Mouse (Mus musculus) common myeloid progenitor, adult 5-6 weeks (primary cell): ENCODE results near the gene Ecd. TPM values are rescaled to one million over a fixed set of nuclear protein-coding genes. Genes with fewer than 3 reads are reported as not detected.

Source experiments
- ATAC-seq: replicated peaks from 2 replicates; pipeline ENCODE4 v1.8.0; 2016; ENCODE audit warnings: low read depth, mild to moderate bottlenecking, moderate TSS enrichment, inconsistent platforms; ENCODE audit not compliant: poor library complexity, severe bottlenecking
- total RNA-seq: library from RNA; stranded (forward); fragments of 200-1000, 187-1606 nt; gene quantifications from 2 replicates; pipeline ENCODE4 v1.2.3, GENCODE M21; 2017

Ecd gene
- total RNA-seq = 60.3 and 73.0 TPM in 2 replicates

DNA sequence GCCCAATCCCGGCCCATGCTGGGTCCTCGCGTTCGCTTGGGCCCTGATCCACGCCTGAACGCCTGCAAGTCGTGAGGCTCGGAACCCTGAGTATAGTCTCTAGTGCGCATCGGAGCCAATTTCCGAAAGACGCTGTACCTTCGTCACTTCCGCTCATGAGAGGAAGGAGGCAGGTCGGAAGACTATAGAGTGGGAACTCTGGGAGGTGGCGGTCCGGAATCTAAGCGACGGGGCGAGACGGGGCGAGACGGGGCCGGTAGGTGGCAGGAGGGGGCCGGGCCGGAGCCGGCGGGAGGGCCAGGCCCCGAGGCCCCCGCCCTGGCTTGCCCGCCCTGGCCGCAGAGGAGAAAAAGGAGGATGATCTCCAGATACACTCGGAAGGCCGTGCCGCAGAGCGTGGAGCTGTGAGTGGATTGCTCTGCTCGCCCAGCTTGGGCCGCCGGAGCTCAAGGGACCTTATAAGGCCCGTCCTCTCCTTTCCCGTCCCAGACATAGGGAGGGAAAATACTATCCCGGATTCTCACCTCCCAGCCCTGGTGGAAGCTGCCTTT lies at the start of gene Ecd, which contains the start of gene Fam149b:
Gene Ecd (minus strand): TSS at position 131 of the 551 bp plus-strand sequence.
Gene Fam149b (plus strand): TSS at position 172 of the 551 bp plus-strand sequence.
- peak; percentile 97 for ATAC-seq

GRCm38 (mm10) chr14:20397220-20397619 lies 49.3 kb upstream of the Ecd start:
- ATAC-seq = no peak

DNA sequence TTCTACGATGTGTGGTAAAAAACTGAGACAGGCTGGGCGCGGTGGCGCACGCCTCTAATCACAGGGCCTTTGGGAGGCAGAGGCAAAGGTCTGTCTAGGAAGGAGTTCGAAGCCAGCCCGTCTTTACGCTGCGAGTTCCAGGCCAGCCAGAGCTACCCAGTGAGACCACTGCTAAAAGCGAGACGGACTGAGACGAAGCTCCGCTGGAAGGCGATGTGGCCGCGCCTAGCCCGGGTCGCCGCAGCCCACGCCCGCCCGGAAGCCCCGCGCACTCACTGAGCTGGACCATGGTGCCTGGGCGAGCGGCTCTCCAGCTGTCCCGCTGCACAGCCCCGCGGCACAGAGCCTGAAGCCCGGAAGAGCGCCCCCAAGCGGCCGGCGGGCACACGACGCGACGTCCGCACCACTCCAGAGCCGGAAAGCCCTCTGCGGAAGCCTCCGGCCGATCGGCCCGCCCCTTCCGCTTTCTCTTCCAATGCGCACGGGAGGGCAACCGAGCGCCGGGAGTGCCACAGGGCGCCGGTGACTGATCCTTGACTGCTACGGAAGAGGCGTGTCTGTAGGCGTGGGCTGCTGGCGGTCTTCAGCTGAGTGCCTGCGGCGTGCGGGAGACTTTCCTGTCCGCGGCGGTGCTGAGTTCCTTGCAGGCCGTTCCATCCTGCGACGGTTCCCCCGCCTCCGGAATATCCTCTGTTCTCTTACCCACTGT lies 45.4 kb upstream of the Ecd start, which contains the start of gene Mrps16:
Gene Mrps16 (minus strand): TSS at position 430 of the 709 bp plus-strand sequence.
- ATAC-seq = peak; percentile 92

DNA sequence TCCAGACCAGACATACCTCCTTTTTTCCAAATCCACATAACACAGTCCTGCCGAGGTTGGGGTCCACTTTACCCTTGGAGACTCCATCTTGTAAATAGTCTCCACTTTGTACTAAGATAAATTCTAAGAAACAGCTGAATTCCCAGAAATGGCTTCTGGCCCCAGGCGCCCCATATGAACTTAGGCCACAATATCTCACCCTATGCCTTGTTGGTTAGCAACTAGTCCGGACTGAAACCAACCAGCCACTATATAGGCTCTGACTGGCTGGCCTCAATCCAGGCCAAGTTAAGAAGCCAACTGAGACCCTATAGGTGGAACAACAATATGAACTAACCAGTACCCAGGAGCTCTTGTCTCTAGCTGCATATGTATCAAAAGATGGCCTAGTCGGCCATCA lies 44.4 kb upstream of the Ecd start:
- ATAC-seq = no peak

GRCm38 (mm10) chr14:20389446-20390079 lies 41.6 kb upstream of the Ecd start:
- ATAC-seq = no peak

DNA sequence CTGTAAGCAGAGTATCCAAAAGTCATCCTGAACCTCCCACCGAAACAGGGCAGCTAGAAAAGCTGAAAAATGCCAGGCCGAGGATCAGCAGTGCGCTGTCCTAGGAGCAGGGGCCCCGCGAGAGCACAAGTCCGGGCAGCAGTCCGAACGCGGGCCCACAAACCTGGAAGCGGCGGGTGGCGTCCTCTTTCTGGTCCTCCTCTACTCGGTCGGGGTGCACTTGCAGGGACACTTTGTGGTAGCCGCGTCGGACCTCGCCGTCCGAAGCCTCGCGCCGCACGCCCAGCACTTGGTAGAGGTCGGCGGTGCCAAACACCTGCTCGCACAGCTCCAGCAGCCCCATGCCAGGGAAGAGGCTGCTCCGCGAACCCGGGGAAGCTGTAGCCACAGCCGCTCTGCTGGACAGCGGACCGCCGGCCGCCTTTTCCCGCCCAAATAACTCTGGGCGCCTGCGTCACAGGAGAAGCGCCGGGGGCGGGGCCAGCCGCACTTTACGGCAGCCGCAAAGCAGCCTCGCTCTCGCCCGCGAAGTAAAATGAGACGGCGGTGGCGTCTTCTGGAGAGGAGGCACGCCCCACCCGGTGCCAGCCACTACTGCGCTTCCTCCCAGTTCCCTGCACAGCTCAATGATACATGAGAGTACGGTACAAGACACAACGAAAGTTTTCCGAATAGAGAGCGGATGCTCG lies 40.7 kb upstream of the Ecd start, which contains the start of gene Dnajc9:
Gene Dnajc9 (minus strand): TSS at position 470 of the 689 bp plus-strand sequence.
- peak; percentile 76 for ATAC-seq

DNA sequence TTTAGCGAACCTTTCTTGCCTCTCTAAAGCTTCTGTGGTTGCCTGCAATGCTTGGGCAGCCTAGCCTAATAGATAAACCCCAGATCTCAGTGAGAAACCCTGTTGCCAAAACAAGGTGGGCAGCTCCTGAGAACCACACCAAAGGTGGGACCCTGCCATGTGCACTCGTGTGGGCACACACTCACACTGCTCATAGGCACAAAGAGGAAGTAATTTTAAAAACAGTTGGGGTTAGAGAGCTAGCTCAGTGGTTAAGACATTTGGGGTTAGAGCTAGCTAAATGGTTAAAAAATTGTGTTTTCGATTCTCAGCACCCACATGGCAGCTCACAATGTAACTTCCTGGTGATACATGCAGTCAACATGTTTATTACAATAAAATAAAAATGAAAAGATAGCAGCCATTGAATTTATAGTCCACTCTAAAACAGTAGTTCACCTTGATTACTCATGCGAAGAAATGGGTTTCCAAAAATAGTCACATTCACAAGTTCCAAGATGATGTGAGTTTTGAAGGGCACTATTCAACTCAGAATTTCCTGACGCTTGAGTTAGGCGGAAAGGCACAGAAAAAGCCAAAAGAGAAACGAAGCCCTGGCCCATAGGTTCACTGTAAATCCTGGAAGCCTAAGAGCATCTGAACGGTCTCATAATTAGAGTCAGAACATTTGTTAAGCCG lies 32.0 kb upstream of the Ecd start:
- peak; percentile 39; the same call in 1 of the 2 replicates for ATAC-seq

DNA sequence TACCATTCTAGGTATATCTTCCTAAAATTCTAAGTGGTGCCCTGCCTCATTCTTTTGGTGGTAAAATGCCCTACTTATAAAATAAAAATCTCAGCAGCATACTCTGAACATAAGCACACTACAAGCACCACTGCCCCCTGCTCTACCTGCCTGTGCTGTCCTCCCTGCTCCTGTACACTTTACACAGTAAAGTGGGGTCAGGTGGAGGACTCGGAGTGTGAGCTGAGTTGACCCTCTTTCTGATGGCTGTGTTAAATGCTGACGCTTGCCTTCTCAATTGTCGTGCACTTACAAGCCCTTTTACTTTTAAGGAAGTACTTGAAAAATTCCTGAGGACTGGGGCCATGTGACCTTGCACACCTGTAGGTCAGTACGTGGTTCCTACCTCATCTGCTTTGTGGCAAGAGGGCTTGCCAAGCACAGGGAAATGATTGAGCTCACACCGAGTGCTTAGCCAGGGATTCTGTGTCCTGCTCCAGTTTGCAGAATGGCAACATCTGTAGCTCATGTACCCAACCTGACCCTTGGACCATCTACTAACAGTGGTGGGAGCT lies 31.2 kb upstream of the Ecd start:
- ATAC-seq = no peak

DNA sequence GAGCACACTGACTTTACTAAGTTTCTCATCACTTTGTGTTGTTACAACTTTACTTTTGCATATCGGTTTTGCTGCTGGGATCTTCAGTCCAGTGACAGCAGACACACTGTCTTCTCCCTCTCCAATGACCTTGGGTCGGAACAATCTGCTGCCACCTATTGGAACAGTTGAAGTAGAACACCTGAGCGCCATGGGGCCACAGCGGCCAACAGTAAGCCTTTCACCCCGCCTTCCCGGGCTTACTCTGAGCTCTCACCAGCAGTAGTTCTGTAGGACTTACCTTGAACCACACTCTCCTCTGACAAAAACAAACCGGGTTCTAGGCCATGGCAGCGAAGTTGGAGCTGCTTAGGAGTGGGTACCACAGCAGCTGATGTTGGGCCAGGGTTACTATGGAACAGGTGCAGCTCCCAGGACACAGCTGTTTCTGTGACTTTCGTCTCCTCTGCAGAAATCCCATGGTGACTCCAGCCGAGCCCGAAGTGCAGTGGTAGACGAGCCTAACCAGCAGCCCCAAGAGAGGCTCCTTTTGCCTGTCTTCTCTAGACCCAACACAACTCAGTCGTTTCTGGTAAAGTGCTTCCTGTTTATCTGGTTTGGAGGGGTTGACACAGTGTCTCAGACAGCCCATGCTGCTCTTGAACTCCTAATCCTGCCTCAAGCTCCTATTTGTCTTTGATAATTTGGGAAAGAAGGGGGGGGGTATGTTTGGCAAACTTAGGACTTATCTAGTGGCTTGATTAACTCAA lies 30.6 kb upstream of the Ecd start:
- ATAC-seq = peak; percentile 90

GRCm38 (mm10) chr14:20377112-20377521 lies 29.2 kb upstream of the Ecd start:
- ATAC-seq = peak; percentile 35

DNA sequence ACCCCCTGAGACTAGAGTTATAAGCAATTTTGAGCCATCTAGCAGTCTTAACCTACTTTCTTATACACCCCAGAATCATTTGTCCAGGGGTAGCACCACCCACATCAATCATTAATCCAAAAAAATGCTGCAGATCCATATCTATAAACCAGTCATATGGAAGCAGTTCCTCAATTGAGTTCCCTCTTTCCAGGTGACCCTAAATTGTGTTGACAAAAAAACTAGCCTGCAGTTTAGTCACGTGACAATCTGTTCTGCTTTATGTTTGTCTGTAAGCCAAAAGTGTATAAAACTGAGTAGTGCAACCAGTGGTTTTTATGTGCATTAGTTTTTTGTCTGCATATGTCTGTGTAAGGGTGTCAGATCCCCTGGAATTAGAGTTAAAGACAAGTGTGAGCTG lies 23.9 kb upstream of the Ecd start:
- no peak; the same call in 1 of the 2 replicates for ATAC-seq

GRCm38 (mm10) chr14:20370798-20371197 lies 22.9 kb upstream of the Ecd start:
- ATAC-seq = peak; percentile 78

DNA sequence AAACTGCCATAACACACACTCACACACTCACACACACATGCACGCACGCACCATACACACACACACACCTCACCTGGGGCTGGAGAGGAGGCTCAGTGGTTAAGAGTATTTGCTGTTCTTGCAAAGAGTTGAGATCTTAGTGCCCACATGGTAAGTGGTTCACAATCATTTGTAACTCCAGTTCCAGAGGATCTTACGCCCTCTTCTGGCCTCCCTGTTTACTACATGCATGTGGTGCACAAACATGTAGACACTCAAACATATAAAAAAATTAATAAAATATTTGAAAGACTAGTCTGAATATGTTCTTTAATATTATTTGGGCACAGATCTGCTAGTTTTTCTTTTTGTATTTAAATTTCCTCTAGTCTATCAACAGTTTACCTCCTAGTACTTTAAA lies 20.4 kb upstream of the Ecd start:
- no peak for ATAC-seq

- ATAC-seq = no peak
These were observed 15.3 kb upstream of the Ecd start for GRCm38 (mm10) chr14:20363230-20363629.

DNA sequence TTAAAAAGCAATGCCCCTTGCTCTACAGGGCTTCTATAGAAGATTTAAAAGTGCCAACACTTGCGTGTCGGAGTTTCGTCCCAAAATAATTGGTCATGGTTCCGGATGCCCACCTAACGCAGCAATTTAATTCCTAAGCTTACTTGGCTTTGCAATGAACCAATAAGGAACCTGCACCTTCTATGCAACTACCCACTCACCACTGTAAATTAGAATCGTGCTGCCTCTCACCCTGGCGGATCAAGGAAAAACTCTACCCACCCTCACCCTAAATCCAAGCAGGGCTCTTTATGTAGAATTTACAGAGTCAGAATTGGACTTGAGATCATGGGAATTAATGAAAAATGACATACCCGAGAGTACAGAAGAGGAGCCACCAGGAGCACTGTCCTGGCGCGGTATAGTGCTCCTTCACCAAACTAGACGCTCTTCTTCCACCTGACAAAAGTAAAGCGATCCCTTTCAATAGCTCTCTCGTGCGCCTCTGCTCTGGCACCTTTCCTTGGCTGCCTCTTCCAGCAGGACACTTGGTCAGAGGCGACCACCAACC lies 405 bp downstream of the Ecd start:
- peak; percentile 49 for ATAC-seq

- ATAC-seq = no peak
These were observed 2.0 kb downstream of the Ecd start for GRCm38 (mm10) chr14:20345885-20346284.

GRCm38 (mm10) chr14:20340866-20341265 lies 7.1 kb downstream of the Ecd start:
- peak; percentile 63; the same call in 1 of the 2 replicates for ATAC-seq

DNA sequence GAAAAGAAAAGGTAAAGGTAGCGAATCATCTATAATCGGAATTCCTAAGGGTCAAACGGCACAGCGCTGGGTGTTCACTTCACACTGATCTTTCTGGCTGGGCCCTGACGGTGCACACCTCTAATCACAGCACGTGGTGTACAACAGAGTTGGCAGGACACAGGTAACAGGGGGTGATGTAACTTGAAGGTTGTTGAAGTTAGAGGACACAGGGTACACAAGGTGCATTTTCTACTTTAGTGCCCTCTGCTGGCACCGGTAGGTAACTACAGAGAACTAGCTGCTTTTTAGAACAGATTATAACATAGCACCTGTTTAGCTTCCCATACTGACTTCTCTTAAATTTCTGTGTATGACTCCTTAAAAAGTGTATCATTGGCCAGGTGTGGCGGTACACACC lies 7.8 kb downstream of the Ecd start:
- 0 out of 2 replicates have a peak, but pooled peaks have one; percentile 39 for ATAC-seq

GRCm38 (mm10) chr14:20339415-20339814 lies 8.5 kb downstream of the Ecd start:
- ATAC-seq = no peak
